Mouse (Mus musculus) lung, postnatal 25 days (tissue): ENCODE measurements around the gene Gm12248.

Experiments
- DNase-seq: peaks from one replicate; pipeline ENCODE4 v3.0.0; 2022; ENCODE audit warnings: low spot score

The Gm12248 gene

DNA sequence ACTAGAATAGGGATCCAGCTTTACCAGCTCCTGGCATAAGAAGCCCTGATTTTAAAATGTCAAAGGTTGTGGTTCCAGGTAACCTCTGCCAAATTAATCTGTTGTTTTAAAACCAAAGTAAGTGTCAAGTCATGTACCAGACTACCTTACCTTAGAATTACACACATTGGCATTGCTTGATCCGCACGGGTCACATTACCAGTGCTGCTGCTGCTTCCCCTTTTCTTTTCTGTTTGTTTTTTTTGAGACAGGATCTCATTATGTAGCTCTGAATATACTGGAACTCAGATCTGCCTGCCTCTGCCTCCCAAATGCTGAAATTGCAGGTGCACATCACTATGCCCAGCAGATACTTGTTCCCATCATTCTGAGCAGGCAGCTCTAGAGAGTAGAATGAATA, 63.1 kb downstream of the Gm12248 start:
- DNase-seq = no peak

DNA sequence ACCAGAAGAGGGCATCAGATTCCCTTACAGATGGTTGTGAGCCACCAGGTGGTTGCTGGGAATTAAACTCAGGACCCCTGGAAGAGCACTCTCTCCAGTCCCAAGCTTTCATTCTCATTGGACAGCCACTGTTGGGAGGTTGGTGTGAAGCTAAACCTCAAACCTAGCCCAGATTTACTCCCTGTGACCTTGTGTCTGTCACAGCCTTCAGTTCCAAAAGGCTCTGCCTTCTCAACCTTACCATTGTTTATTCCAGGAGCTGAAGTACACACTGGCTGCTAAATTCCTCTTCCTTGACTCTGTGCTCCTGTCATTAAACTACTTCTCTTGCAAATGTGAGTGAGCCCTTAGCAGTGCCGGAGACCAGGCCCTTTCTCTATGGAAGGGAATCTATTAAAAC, 64.0 kb downstream of the Gm12248 start:
- DNase-seq = no peak

DNA sequence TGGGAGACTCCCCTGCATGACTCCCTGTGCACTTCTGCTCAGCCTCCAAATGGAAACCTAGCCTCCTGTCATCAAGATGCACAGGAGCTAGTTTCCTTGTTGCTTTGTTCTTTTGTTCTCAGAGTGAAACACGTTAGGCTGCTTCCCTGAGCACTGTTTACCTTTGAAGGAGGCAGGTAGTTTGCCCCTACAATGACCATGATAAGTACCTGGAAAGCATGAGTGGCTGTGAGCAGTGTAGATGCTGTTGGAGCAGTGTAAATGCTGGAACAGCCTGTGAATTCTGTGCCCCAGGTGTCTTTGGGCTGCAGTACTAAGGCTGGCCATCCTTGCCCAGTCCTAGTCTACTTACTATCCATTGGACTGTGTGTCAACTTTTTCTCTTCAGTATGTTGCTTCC, 66.1 kb downstream of the Gm12248 start:
- peak; percentile 26 for DNase-seq

GRCm38 (mm10) chr11:58026337-58026736, 66.6 kb downstream of the Gm12248 start:
- DNase-seq = no peak

DNA sequence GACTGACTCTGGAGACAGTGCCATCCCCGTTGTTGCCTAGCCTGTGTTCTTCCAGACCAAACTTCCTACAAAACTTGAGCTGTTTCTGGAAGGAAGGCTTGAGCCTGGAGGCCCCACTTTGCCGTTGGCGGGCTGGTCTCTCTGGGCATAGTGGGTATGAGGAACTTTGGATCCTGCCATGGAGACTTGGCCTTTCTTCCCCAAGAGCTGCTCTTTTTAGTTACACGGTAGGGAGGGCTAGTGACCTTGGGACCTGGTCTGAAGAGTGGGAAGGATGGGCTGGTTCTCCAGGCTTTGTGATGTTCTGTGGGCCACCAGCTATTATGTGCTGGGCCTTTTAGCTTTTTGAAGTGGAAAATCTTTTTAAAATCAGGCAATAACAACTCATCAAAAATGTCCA, 67.1 kb downstream of the Gm12248 start:
- DNase-seq = no peak

DNA sequence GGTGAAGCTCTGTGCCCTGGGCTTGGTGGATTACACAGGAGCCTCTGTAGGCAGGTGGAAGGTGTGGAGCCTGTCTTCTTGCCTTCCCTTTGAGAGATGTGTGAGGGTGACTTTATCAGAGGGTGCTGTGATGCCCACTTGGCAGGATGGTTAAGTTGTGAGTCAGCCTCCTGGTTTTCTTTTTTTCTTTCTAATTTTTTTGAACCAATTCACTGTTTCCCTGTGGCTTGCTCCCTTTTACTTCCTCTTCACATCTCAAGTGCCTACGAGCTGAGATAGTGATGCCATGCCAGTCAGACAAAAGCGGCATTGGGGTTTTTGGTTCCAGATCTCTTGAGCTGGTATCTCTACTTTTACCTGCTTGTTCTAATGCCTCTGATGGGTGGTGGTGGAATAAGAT, 68.3 kb downstream of the Gm12248 start:
- DNase-seq = no peak

- DNase-seq = no peak
These were observed 68.7 kb downstream of the Gm12248 start for GRCm38 (mm10) chr11:58024271-58024670.

- DNase-seq = no peak
These were observed 71.3 kb downstream of the Gm12248 start for GRCm38 (mm10) chr11:58021618-58022017.

DNA sequence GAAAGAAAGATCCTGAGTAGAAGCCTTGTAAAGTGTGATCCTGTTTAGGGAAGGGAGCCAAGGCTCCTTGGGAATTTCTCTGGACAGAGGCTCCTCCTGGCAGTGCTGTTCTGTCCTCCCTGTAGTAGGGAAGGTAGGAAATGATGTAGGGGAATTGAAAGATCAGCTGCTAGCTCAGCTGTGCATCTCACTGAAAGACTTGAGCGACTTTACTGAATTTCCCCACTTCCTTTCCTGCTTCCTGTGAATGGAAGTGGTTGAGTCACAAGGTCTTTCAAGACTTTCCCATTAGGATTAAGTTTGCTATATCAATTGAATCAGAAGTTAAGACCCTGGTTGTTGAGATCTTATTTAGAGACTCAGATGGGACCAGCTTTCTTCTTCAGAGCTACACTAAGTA, 71.8 kb downstream of the Gm12248 start:
- DNase-seq = no peak

- no peak for DNase-seq
These were observed 74.2 kb downstream of the Gm12248 start for GRCm38 (mm10) chr11:58018701-58019100.

- DNase-seq = no peak
These were observed 74.6 kb downstream of the Gm12248 start for GRCm38 (mm10) chr11:58018287-58018686.

- no peak for DNase-seq
These were observed 75.5 kb downstream of the Gm12248 start for GRCm38 (mm10) chr11:58017422-58017821.

DNA sequence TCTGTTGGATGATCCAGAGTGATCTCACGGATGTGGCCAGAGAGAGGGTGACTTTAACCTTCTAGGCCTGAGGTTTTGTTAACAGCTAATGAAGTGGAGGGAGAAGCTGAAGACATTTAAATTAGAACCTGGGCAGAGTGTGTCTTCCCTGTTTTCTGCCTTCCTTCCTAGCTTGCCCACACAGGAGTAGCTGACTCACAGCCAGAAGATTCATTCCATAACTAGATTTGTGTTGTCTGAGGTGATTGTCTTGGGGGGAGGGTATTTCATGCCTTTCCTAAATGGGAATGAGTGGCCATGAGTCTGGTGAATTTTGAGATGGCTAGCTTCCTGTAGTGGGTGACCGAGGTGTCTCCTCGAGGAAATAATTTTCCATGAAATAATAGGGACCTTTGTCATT, 76.6 kb downstream of the Gm12248 start:
- DNase-seq = no peak

- DNase-seq = no peak
These were observed 77.6 kb downstream of the Gm12248 start for GRCm38 (mm10) chr11:58015339-58015738.

GRCm38 (mm10) chr11:58014604-58015003, 78.3 kb downstream of the Gm12248 start:
- no peak for DNase-seq
